Comparison of ENCODE assay signal across 7 mouse cellular contexts in genomic region chr7:59768641-59769040, GRCm38 (mm10).
DNase-seq lines count a peak whose midpoint lies in the region; TF ChIP-seq lines count a peak whose summit lies in the region.
"Not testable (repeated sequence)": the region's sequence is repeated elsewhere in the genome, so short reads cannot be mapped to it uniquely, and the experiment has no call there.

No protein-coding gene starts in this region.

- peak; percentile 1 for DNase-seq in adrenal gland, adult 2 months
- peak; percentile 28 to 37 for DNase-seq in frontal cortex, postnatal 14 days (ENCODE audit: low spot score in 2 of 2)
- DNase-seq in heart, postnatal 14 days, result peak; percentile 1 to 2
- DNase-seq in layer of hippocampus, adult 8-10 months (ENCODE audit: low spot score in 2 of 2), result peak; percentile 34 to 46
- peak; percentile 5 to 6 for DNase-seq in left cerebral cortex, postnatal 25 days (ENCODE audit: low spot score in 2 of 2)
- DNase-seq in ovary, postnatal 36 days (ENCODE audit: low spot score), result peak; percentile 3
- DNase-seq in thymus, adult 2 months, result peak; percentile 1

- not testable (repeated sequence) for TF ChIP-seq POLR2A in thymus, adult 2 months (IDR thresholded peaks at IDR 0.05; ENCODE audit: control insufficient read depth, extremely low read depth, insufficient read depth, low read length, poor library complexity)

- H3K4me3 ChIP-seq in thymus, adult 2 months (ENCODE audit: control insufficient read depth, insufficient read depth, low read length), result not testable (repeated sequence)

- not testable (repeated sequence) for H3K27ac ChIP-seq in thymus, adult 2 months (ENCODE audit: control insufficient read depth, insufficient read depth, low read length)

- intact Hi-C loops in heart, postnatal 14 days (cut with DNase I); left cerebral cortex, postnatal 25 days (cut with DNase I): not testable (repeated sequence)

- whole genome bisulfite sequencing in thymus, adult 2 months, result 85% methylated on average over 2 of the region's 4 CpGs

- H3K27me3 ChIP-seq in thymus, adult 2 months (ENCODE audit: control insufficient read depth, insufficient read depth, low read length), result not testable (repeated sequence)

- not testable (repeated sequence) for H3K36me3 ChIP-seq in thymus, adult 2 months (ENCODE audit: control insufficient read depth, insufficient read depth, low read length)

- not testable (repeated sequence) for TF ChIP-seq CTCF in thymus, adult 2 months (IDR thresholded peaks at IDR 0.05; ENCODE audit: borderline replicate concordance, control insufficient read depth, extremely low read depth, insufficient read depth, low read length, poor library complexity)

- H3K4me1 ChIP-seq in thymus, adult 2 months (replicated peaks; ENCODE audit: control insufficient read depth, insufficient read depth, low read length), result not testable (repeated sequence)
